Mouse (Mus musculus): ENCODE measurements around the gene Agk. TPM values are rescaled to one million over a fixed set of nuclear protein-coding genes. Genes with fewer than 3 reads are reported as not detected.

Agk gene
- polyA plus RNA-seq, 1 experiment from 2014 or later: 9.6 TPM

DNA sequence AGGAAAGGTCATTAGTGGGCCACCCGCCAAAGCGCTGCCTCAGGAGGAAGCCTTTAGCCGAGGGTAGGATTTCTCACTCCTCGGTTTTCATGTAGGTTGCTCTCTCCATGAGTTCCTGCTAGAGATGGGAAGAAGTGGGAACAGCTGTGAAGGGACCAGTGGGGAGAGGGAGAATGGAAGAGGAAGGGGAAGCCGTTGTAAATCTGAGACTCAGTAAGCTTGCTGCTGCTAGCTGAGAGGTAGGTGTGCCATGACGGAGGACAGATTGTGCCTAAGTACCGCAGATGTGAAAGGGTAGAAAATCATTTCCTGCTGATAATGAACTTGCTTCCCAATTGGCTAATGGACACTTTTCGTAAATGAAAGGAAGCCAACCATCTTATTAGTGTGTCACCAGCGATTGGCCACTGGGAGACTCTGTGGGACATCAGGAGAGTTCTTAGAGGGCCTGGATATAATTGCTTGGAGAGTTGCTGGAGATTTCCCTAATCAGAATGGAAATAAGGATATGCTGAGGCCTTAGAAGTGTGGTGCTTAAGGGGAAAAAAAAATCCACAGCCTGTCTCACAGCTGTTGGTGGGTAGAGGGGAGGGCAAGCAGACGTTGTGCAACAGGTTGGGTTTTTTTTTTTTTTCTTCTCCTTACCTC is 118.4 kb downstream of the Agk start:
- 0 out of 2 replicates have a peak, but pooled peaks cover 4% of the 10 kb centered on the region for H3K27me3 ChIP-seq (ENCODE audit: insufficient read depth, low read length)
- ATAC-seq (no peak), DNase-seq (no peak)
- no peak overlapping the region for H3K9ac ChIP-seq (replicated peaks)
- no peak overlapping the region for H3K27ac ChIP-seq (ENCODE audit: low read depth)
- no peaks in the 10 kb centered on the region for H3K9me3 ChIP-seq (ENCODE audit: low read length)
- 25% methylated on average over 10 of the region's 10 CpGs for WGBS (ENCODE audit: insufficient replicate concordance)
- no peak overlapping the region for H3K4me3 ChIP-seq (ENCODE audit: low read depth, low read length)
- H3K4me1 ChIP-seq (ENCODE audit: insufficient read depth): peaks cover 3% of the 10 kb centered on the region; the same call in 1 of the 2 replicates
- H3K36me3 ChIP-seq (replicated peaks; ENCODE audit: insufficient read depth, low read length): no peaks in the 10 kb centered on the region
- TF ChIP-seq EP300 (IDR thresholded peaks at IDR 0.05; ENCODE audit: low read depth) (no peak), CTCF (IDR thresholded peaks at IDR 0.05; ENCODE audit: low read depth) (no peak)
- H3K4me2 ChIP-seq (ENCODE audit: low read depth, low read length): no peak overlapping the region

Other genes starting within 250 kb of the Agk start
- 2.4 and 5.0 TPM in 2 replicates for gene E330009J07Rik, start 111.0 kb downstream of the Agk start, polyA plus RNA-seq (2015; fragmentation: Nextera tagmentation; extraction: Ambion mirVana)
- not detected in 2 replicates for gene Wee2, start 113.9 kb downstream of the Agk start, polyA plus RNA-seq (2015; fragmentation: Nextera tagmentation; extraction: Ambion mirVana)
- gene Ssbp1, start 146.2 kb downstream of the Agk start, polyA plus RNA-seq (2015; fragmentation: Nextera tagmentation; extraction: Ambion mirVana): 62.5 and 65.1 TPM in 2 replicates
- gene Tas2r137, start 166.1 kb downstream of the Agk start, polyA plus RNA-seq (2015; fragmentation: Nextera tagmentation; extraction: Ambion mirVana): not detected in 2 replicates
- gene Tas2r108, start 168.4 kb downstream of the Agk start, polyA plus RNA-seq (2015; fragmentation: Nextera tagmentation; extraction: Ambion mirVana): not detected in 2 replicates
- not detected in 2 replicates for gene Prss37, start 194.3 kb downstream of the Agk start, polyA plus RNA-seq (2015; fragmentation: Nextera tagmentation; extraction: Ambion mirVana)
- gene Olfr461, start 229.9 kb downstream of the Agk start, polyA plus RNA-seq (2015; fragmentation: Nextera tagmentation; extraction: Ambion mirVana): not detected in 2 replicates
- not detected in 2 replicates for gene Olfr460, start 244.3 kb downstream of the Agk start, polyA plus RNA-seq (2015; fragmentation: Nextera tagmentation; extraction: Ambion mirVana)